8 mouse cellular contexts compared by ENCODE assay signal in the genomic region with DNA sequence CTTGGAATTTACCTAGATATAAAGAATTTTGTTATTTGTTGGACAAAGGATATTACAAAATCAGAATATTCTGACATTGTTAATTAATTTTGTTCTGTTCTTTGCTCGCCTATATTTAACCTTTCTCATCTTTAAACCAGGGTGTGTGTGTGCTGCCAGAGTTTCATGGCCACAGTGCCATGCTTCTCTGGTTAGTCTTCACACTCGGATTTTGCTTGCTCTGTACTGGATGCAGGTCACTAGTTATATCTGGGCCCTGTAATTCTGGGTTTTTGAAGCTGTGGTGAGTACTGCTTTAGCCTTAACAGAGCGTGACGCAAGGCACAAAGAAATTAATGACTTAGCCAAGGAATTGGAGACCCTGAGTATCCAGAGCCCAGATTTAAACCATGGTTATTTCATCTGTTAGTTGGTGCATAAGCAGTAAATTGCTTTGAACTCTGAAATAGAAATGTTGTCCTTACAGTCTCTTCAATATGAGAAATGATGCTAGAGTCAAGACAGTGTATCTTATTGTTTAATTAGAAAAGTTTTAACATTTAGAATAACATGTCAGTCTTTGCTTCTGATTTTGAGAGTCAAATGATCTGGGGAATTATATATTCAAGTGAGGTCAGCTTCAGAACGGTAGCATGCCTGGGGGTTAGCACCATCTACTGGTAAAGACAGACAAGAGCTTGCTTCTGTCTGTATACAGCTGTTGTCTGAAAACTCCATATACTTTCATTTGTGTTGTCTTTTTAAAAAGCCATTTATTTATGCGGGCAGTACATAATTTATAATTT. TPM values are rescaled to one million over a fixed set of nuclear protein-coding genes. Genes with fewer than 3 reads are reported as not detected.
DNase-seq lines count a peak whose midpoint lies in the region; ATAC-seq and TF ChIP-seq lines count a peak whose summit lies in the region.

No protein-coding gene starts in this region.

- H3K4me2 ChIP-seq in heart, embryonic 11.5 days, result no peak overlapping the region

- no peaks in the 10 kb centered on the region; the same call in 1 of the 2 replicates for H3K36me3 ChIP-seq in heart, adult 2 months (ENCODE audit: control insufficient read depth, insufficient read depth, low read length)
- no peaks in the 10 kb centered on the region for H3K36me3 ChIP-seq in heart, embryonic 11.5 days (ENCODE audit: control insufficient read depth, insufficient read depth, low read length)

- no peak for DNase-seq in heart, adult 2 months
- DNase-seq in 416B (ENCODE audit: low read depth) (peak; percentile 68), MEL-GATA-1-ER (ENCODE audit: extremely low read depth, low read depth) (peak; percentile 11)
- peak; percentile 40 for DNase-seq in embryo, embryonic 9.5 days (ENCODE audit: extremely low spot score)
- DNase-seq in kidney, postnatal 10 days, result peak; percentile 55
- DNase-seq in naive thymus-derived CD4-positive, alpha-beta T cell, adult 2 months (ENCODE audit: low read depth), result peak; percentile 54
- DNase-seq in gastrocnemius, postnatal 14 days, result no peak

- TF ChIP-seq CTCF in heart, adult 2 months (IDR thresholded peaks at IDR 0.05), result peak; percentile 92; the same call in 1 of the 2 replicates

- TF ChIP-seq EP300 in heart, adult 2 months (IDR thresholded peaks at IDR 0.05; ENCODE audit: insufficient read depth, low read depth, low read length), result no peak

- ATAC-seq in heart, embryonic 11.5 days (replicated peaks; ENCODE audit: insufficient number of reproducible peaks, low FRiP score, low TSS enrichment), result no peak

- peaks cover 5% of the 10 kb centered on the region for H3K4me1 ChIP-seq in heart, adult 2 months (ENCODE audit: control insufficient read depth, insufficient read depth, low read length)
- no peaks in the 10 kb centered on the region for H3K4me1 ChIP-seq in heart, embryonic 11.5 days (ENCODE audit: control insufficient read depth, insufficient read depth, low read length)

- intact Hi-C loops in heart, adult 2 months (cut with DNase I), result loop anchor here (1.0 to 5.0 kb wide), 3 partner anchors 48 to 104 kb away; partner anchors contain the start of gene Tal2
- intact Hi-C loops in gastrocnemius, postnatal 14 days (cut with DNase I; ENCODE audit: low total_unique reads), result loop anchor here (5.0 kb wide), 2 partner anchors 68 to 103 kb away; partner anchors contain the start of gene Tal2

- TF ChIP-seq POLR2A in heart, adult 2 months (IDR thresholded peaks at IDR 0.05; ENCODE audit: insufficient read depth, low read depth, low read length), result no peak

- H3K9me3 ChIP-seq in heart, embryonic 11.5 days (replicated peaks; ENCODE audit: control insufficient read depth, low read length), result no peaks in the 10 kb centered on the region

- no peak overlapping the region for H3K9ac ChIP-seq in heart, adult 2 months (ENCODE audit: low read depth, low read length)
- H3K9ac ChIP-seq in heart, embryonic 11.5 days (ENCODE audit: low read depth, low read length), result no peak overlapping the region

- no peak overlapping the region for H3K4me3 ChIP-seq in heart, adult 2 months
- H3K4me3 ChIP-seq in heart, embryonic 11.5 days (ENCODE audit: low read depth, low read length), result no peak overlapping the region

- no peak overlapping the region for H3K27ac ChIP-seq in heart, adult 2 months
- H3K27ac ChIP-seq in heart, embryonic 11.5 days (ENCODE audit: low read depth, low read length), result no peak overlapping the region

- 58% methylated on average over 6 of the region's 6 CpGs for WGBS in heart, adult 2 months
- WGBS in heart, embryonic 11.5 days (ENCODE audit: insufficient replicate concordance), result 49% methylated on average over 6 of the region's 6 CpGs

- H3K27me3 ChIP-seq in heart, adult 2 months (ENCODE audit: control insufficient read depth, insufficient read depth, low read length), result no peaks in the 10 kb centered on the region
- no peaks in the 10 kb centered on the region for H3K27me3 ChIP-seq in heart, embryonic 11.5 days (ENCODE audit: control insufficient read depth, insufficient read depth, low read length)

- H3K79me2 ChIP-seq in heart, adult 2 months (replicated peaks; ENCODE audit: control insufficient read depth, insufficient read depth, low read length), result no peaks in the 10 kb centered on the region

RNA-seq across cellular contexts. Expression of gene Tmem38b, which starts 19.2 kb away (rescaled TPM):
- total RNA-seq in heart, adult 2 months (2021), result 10 to 100 TPM; 23.7 to 29.0 TPM
- 5.9 and 10.5 TPM in 2 replicates for polyA plus RNA-seq in heart, adult 2 months (2012; rRNA removed)
- 13.3 and 14.4 TPM in 2 replicates for polyA plus RNA-seq in heart, embryonic 11.5 days (2014; fragmentation: Nextera tagmentation; extraction: Ambion mirVana)
- 10 to 100 TPM; 47.0 to 55.7 TPM for total RNA-seq in gastrocnemius, postnatal 14 days (2021)

Comparison
In these comparisons a context has a peak if more than half of its experiments do, and no peak if none do; other contexts are left out.
1. DNase-seq: peak in 416B (single experiment), MEL-GATA-1-ER (single experiment), embryo, embryonic 9.5 days (single experiment), kidney, postnatal 10 days (single experiment) and naive thymus-derived CD4-positive, alpha-beta T cell, adult 2 months (single experiment); none in heart, adult 2 months (0 of 2) and gastrocnemius, postnatal 14 days (single experiment).